In genomic region chr8:89042118-89042460, GRCm38 (mm10) we compare ENCODE assay signal across 8 mouse cellular contexts. TPM values are rescaled to one million over a fixed set of nuclear protein-coding genes. Genes with fewer than 3 reads are reported as not detected.
DNase-seq lines count a peak whose midpoint lies in the region; ATAC-seq and TF ChIP-seq lines count a peak whose summit lies in the region.

No protein-coding gene starts in this region.

- peaks cover 33% of the 10 kb centered on the region for H3K36me3 ChIP-seq in E14TG2a.4 (ENCODE audit: insufficient read depth, low read length)
- no peaks in the 10 kb centered on the region for H3K36me3 ChIP-seq in forebrain, embryonic 15.5 days
- no peaks in the 10 kb centered on the region for H3K36me3 ChIP-seq in limb, embryonic 10.5 days
- H3K36me3 ChIP-seq in thymus, adult 2 months (ENCODE audit: control insufficient read depth, insufficient read depth, low read length), result no peaks in the 10 kb centered on the region

- peak overlapping the region; percentile 72 for H3K4me2 ChIP-seq in forebrain, embryonic 15.5 days (replicated peaks)

- no peak for TF ChIP-seq POLR2A in thymus, adult 2 months (IDR thresholded peaks at IDR 0.05; ENCODE audit: control insufficient read depth, extremely low read depth, insufficient read depth, low read length, poor library complexity)

- peaks cover 67% of the 10 kb centered on the region for H3K4me1 ChIP-seq in E14TG2a.4 (replicated peaks; ENCODE audit: low read depth, low read length)
- H3K4me1 ChIP-seq in forebrain, embryonic 15.5 days, result peaks cover 75% of the 10 kb centered on the region
- H3K4me1 ChIP-seq in limb, embryonic 10.5 days, result peaks cover 62% of the 10 kb centered on the region
- no peaks in the 10 kb centered on the region for H3K4me1 ChIP-seq in thymus, adult 2 months (replicated peaks; ENCODE audit: control insufficient read depth, insufficient read depth, low read length)

- no peaks in the 10 kb centered on the region for H3K27me3 ChIP-seq in E14TG2a.4 (ENCODE audit: insufficient read depth, low read length)
- H3K27me3 ChIP-seq in forebrain, embryonic 15.5 days, result no peaks in the 10 kb centered on the region
- peaks cover 42% of the 10 kb centered on the region for H3K27me3 ChIP-seq in limb, embryonic 10.5 days (ENCODE audit: low read depth, poor library complexity, severe bottlenecking)
- H3K27me3 ChIP-seq in thymus, adult 2 months (ENCODE audit: control insufficient read depth, insufficient read depth, low read length), result peaks cover 14% of the 10 kb centered on the region

- H3K27ac ChIP-seq in forebrain, embryonic 15.5 days (replicated peaks), result peak overlapping the region; percentile 91
- peak overlapping the region; percentile 98 for H3K27ac ChIP-seq in limb, embryonic 10.5 days
- no peak overlapping the region for H3K27ac ChIP-seq in thymus, adult 2 months (ENCODE audit: control insufficient read depth, insufficient read depth, low read length)

- no peak for ATAC-seq in forebrain, embryonic 15.5 days (replicated peaks)

- H3K4me3 ChIP-seq in E14TG2a.4 (replicated peaks; ENCODE audit: low read length), result peak overlapping the region; percentile 92
- peak overlapping the region; percentile 60 for H3K4me3 ChIP-seq in forebrain, embryonic 15.5 days
- peak overlapping the region; percentile 89 for H3K4me3 ChIP-seq in limb, embryonic 10.5 days
- no peak overlapping the region for H3K4me3 ChIP-seq in thymus, adult 2 months (ENCODE audit: control insufficient read depth, insufficient read depth, low read length)

- no peak for TF ChIP-seq CTCF in E14TG2a.4 (conservative IDR thresholded peaks at IDR 0.05; ENCODE audit: low read length)
- TF ChIP-seq CTCF in thymus, adult 2 months (IDR thresholded peaks at IDR 0.05; ENCODE audit: borderline replicate concordance, control insufficient read depth, extremely low read depth, insufficient read depth, low read length, poor library complexity), result no peak

- H3K9me3 ChIP-seq in E14TG2a.4 (ENCODE audit: low read length), result no peaks in the 10 kb centered on the region
- no peaks in the 10 kb centered on the region for H3K9me3 ChIP-seq in forebrain, embryonic 15.5 days
- H3K9me3 ChIP-seq in limb, embryonic 10.5 days (replicated peaks), result no peaks in the 10 kb centered on the region

- DNase-seq in cerebellum, postnatal 10 days, result peak; percentile 32 to 58
- DNase-seq in cerebellum, adult 9-11 months, result no peak
- DNase-seq in limb, embryonic 10.5 days (ENCODE audit: low spot score), result no peak
- DNase-seq in retina, postnatal 1 day, result peak; percentile 62
- no peak for DNase-seq in thymus, adult 2 months
- no peak for DNase-seq in ovary, postnatal 10 days (ENCODE audit: low spot score)

- WGBS in forebrain, embryonic 15.5 days, result 0% methylated on average over 35 of the region's 35 CpGs
- under 1% methylated on average over 35 of the region's 35 CpGs for WGBS in limb, embryonic 10.5 days
- WGBS in thymus, adult 2 months, result 4% methylated on average over 35 of the region's 35 CpGs

- H3K9ac ChIP-seq in forebrain, embryonic 15.5 days (replicated peaks), result peak overlapping the region; percentile 71

RNA-seq across cellular contexts. Expression of gene Sall1, which starts 1.9 kb away (rescaled TPM):
- polyA plus RNA-seq in forebrain, embryonic 15.5 days (2015; fragmentation: Nextera tagmentation; extraction: Ambion mirVana), result 15.4 and 17.4 TPM in 2 replicates
- polyA plus RNA-seq in limb, embryonic 10.5 days (2016; fragmentation: Nextera tagmentation; extraction: Ambion mirVana), result 12.8 and 18.3 TPM in 2 replicates
- polyA plus RNA-seq in thymus, adult 2 months (2012; rRNA removed), result 0.03 and 0.04 TPM in 2 replicates

Comparison
In these comparisons a context has a peak if more than half of its experiments do, and no peak if none do; other contexts are left out.
1. DNase-seq: peak in cerebellum, postnatal 10 days (2 of 2) and retina, postnatal 1 day (single experiment); none in cerebellum, adult 9-11 months (single experiment), limb, embryonic 10.5 days (single experiment), thymus, adult 2 months (single experiment) and ovary, postnatal 10 days (single experiment).
2. RNA of gene Sall1, which starts 1.9 kb away (polyA plus RNA-seq): 12.8 to 18.3 TPM in limb, embryonic 10.5 days and 15.4 to 17.4 TPM in forebrain, embryonic 15.5 days; 0.03 to 0.04 TPM in thymus, adult 2 months; every median in the first group is over 10 times any median in the second.